Mouse (Mus musculus) heart, embryonic 14.5 days (tissue): ENCODE measurements around the gene Reg3d. TPM values are rescaled to one million over a fixed set of nuclear protein-coding genes. Genes with fewer than 3 reads are reported as not detected.

ENCODE experiments used
- ATAC-seq: fragments of 200-750 bp; cut with Nextera tagmentation; 2 replicates; pipeline ENCODE4 v1.8.0; 2017; ENCODE audit warnings: low read depth, moderate TSS enrichment; ENCODE audit not compliant: insufficient number of reproducible peaks, insufficient read depth, low FRiP score
- H3K27ac ChIP-seq, 2 experiments: fragments of 200-500 bp in 1 of 2; fragments of 300-500 bp in 1 of 2; sonication (generic) in 1 of 2; replicated peaks in 1 of 2; 2 replicates each; pipeline ENCODE4 v1.5.1; 2012 to 2014; ENCODE audit warnings: low read depth in 2 of 2, low read length in 2 of 2, control low read depth in 1 of 2, mild to moderate bottlenecking in 1 of 2, mixed read lengths in 1 of 2; ENCODE audit not compliant: control insufficient read depth in 1 of 2, insufficient read depth in 1 of 2
- H3K27me3 ChIP-seq: fragments of 300-500 bp; sonication (generic); 2 replicates; pipeline ENCODE4 v1.6.1; 2014; ENCODE audit warnings: mild to moderate bottlenecking, low read length, control low read depth; ENCODE audit not compliant: control insufficient read depth, insufficient read depth
- H3K36me3 ChIP-seq: fragments of 300-500 bp; sonication (generic); 2 replicates; pipeline ENCODE4 v1.6.1; 2014; ENCODE audit warnings: mild to moderate bottlenecking, control low read depth, low read length, mixed read lengths; ENCODE audit not compliant: control insufficient read depth, insufficient read depth
- H3K4me1 ChIP-seq, 2 experiments: fragments of 200-500 bp in 1 of 2; fragments of 300-500 bp in 1 of 2; sonication (generic) in 1 of 2; 2 replicates each; pipeline ENCODE4 v1.6.1; 2012 to 2014; ENCODE audit warnings: low read length in 2 of 2, control low read depth in 1 of 2, mixed read lengths in 1 of 2; ENCODE audit not compliant: control insufficient read depth in 2 of 2, insufficient read depth in 2 of 2
- H3K4me2 ChIP-seq: fragments of 300-500 bp; sonication (generic); 2 replicates; pipeline ENCODE4 v1.6.1; 2014; ENCODE audit warnings: mild to moderate bottlenecking, low read length
- H3K4me3 ChIP-seq, 2 experiments: fragments of 200-500 bp in 1 of 2; fragments of 300-500 bp in 1 of 2; sonication (generic) in 1 of 2; 2 replicates each; pipeline ENCODE4 v1.5.1; 2012 to 2014; ENCODE audit warnings: low read length in 2 of 2, mild to moderate bottlenecking in 2 of 2, control low read depth in 1 of 2, low read depth in 1 of 2, moderate library complexity in 1 of 2; ENCODE audit not compliant: control insufficient read depth in 1 of 2, insufficient read depth in 1 of 2
- H3K9ac ChIP-seq: fragments of 300-500 bp; sonication (generic); 2 replicates; pipeline ENCODE4 v1.6.1; 2014; ENCODE audit warnings: mild to moderate bottlenecking, low read length
- H3K9me3 ChIP-seq: fragments of 300-500 bp; sonication (generic); 2 replicates; pipeline ENCODE4 v1.6.1; 2016; ENCODE audit warnings: low read length, control low read depth; ENCODE audit not compliant: control insufficient read depth
- WGBS: fragments of 180-500 bp; shearing (Covaris S2); extraction: QIAGEN DNeasy Blood & Tissue Kit; methylation state at CpG from one replicate; pipeline ENCODE4 v1.1.7; 2014; 5-methylcytosine and 5-hydroxymethylcytosine counted together
- polyA plus RNA-seq: library from polyadenylated mRNA; unstranded; fragments of >200 nt; fragmentation: Nextera tagmentation; extraction: Ambion mirVana; gene quantifications from 2 replicates; pipeline ENCODE4 v1.2.1, GENCODE M21; 2014

Reg3d gene
- polyA plus RNA-seq, 1 experiment from 2014 or later, result not detected

DNA sequence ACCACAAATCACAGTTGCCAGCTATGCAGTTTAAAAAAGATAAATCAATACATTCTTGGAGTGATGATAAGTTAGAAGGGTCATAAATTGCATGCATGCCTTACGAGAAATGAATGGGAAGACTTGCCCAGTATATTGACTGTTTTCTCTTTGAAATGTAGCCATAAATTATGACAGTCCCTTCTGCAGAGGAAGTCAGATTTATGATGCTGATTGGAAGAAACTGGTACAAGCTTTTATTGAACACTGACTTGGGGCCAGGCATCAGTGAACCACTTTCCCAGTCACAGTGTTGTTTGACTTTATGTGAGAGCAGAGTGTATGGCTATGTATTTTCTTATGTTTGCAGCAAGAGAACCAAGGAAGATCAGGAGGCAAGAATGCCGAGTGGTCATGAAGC, 37.0 kb downstream of the Reg3d start:
- H3K4me3 ChIP-seq, result no peak overlapping the region
- WGBS, result 75% methylated on average over 2 of the region's 2 CpGs
- H3K9me3 ChIP-seq, result no peaks in the 10 kb centered on the region
- no peaks in the 10 kb centered on the region for H3K27me3 ChIP-seq
- H3K27ac ChIP-seq, result no peak overlapping the region
- no peak for ATAC-seq
- H3K9ac ChIP-seq, result no peak overlapping the region
- H3K4me1 ChIP-seq, result no peaks in the 10 kb centered on the region
- no peak overlapping the region for H3K4me2 ChIP-seq
- H3K36me3 ChIP-seq, result no peaks in the 10 kb centered on the region

DNA sequence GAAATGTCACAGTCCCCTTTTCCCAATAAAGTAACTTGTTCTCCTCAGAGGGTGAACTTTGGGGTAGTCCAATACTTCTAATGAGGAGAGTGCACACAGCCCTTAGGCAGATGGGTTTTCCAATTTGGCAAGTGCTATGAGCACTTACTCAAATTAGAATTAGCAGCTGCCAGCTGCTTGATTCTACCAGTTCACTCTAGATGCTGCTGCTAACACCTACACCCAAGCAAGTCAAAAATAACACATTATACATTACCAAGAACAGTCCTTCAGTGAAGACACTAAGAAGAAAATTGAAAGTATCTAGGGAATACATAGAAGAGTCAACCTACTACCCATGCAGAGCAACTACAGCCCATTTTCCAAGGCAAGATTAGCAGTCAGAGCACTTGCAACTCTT, 38.4 kb downstream of the Reg3d start:
- H3K4me3 ChIP-seq, result no peak overlapping the region
- no peak for ATAC-seq
- H3K27me3 ChIP-seq, result no peaks in the 10 kb centered on the region
- no peak overlapping the region for H3K9ac ChIP-seq
- H3K4me1 ChIP-seq, result no peaks in the 10 kb centered on the region
- no peak overlapping the region for H3K4me2 ChIP-seq
- H3K36me3 ChIP-seq, result no peaks in the 10 kb centered on the region
- no peak overlapping the region for H3K27ac ChIP-seq
- no peaks in the 10 kb centered on the region for H3K9me3 ChIP-seq

DNA sequence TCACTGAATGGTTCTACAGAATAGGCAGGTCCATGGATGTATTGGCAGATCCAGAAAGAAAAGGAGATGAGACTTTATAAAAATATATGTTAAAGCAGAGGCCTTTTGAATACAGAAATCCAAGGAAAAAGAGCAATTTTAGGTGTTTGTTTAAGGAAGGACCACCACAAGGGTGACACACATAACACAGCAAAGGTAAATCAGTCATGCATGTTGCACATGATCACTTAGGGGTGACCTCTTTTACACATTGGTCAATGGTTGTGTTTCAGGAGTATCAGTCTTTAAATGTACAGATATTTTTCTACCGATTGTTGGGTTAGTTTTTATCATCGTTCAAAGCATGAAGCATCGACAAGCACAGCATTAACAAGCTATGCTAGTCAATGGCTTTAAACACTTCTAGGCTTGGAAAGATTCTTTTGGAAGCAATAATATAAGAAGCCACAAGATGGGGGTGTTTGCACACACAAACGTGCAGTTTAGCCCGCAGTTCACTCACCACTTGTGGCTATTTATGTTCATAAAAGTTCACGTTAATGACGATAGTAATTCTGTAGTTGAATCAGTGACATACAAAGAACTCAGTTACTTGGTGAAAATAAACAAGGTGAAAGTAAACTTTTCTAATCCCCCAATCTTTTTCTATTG, 46.6 kb downstream of the Reg3d start:
- no peak overlapping the region for H3K9ac ChIP-seq
- no peak overlapping the region for H3K4me3 ChIP-seq
- ATAC-seq, result no peak
- H3K36me3 ChIP-seq, result no peaks in the 10 kb centered on the region
- no peaks in the 10 kb centered on the region for H3K4me1 ChIP-seq
- no peak overlapping the region for H3K27ac ChIP-seq
- WGBS, result 24% methylated on average over 7 of the region's 7 CpGs
- H3K9me3 ChIP-seq, result no peaks in the 10 kb centered on the region
- H3K27me3 ChIP-seq, result no peaks in the 10 kb centered on the region
- no peak overlapping the region for H3K4me2 ChIP-seq

DNA sequence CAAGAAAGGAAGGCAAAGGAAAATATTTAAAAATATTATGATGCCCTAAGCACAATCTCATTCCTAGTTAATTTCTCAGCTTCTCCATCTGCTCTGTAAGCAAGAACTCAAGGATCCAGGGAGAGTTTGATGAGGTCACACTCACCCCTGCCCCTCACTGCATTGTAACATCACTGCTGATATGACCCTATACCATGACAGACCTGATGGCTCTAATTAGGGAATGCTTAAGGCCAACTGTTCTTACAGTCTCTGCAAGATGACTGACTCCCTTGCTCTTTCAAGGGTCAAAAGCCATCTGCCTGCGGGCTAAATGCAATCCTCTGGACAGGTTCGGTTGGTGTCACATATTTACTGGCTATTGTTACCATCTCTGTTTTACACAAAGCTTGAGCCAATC, 49.5 kb downstream of the Reg3d start:
- H3K9me3 ChIP-seq, result no peaks in the 10 kb centered on the region
- H3K27ac ChIP-seq, result no peak overlapping the region
- no peak overlapping the region for H3K4me3 ChIP-seq
- WGBS, result 60% methylated on average over 2 of the region's 2 CpGs
- H3K36me3 ChIP-seq, result no peaks in the 10 kb centered on the region
- H3K9ac ChIP-seq, result no peak overlapping the region
- no peaks in the 10 kb centered on the region for H3K4me1 ChIP-seq
- ATAC-seq, result no peak
- no peaks in the 10 kb centered on the region for H3K27me3 ChIP-seq
- no peak overlapping the region for H3K4me2 ChIP-seq

DNA sequence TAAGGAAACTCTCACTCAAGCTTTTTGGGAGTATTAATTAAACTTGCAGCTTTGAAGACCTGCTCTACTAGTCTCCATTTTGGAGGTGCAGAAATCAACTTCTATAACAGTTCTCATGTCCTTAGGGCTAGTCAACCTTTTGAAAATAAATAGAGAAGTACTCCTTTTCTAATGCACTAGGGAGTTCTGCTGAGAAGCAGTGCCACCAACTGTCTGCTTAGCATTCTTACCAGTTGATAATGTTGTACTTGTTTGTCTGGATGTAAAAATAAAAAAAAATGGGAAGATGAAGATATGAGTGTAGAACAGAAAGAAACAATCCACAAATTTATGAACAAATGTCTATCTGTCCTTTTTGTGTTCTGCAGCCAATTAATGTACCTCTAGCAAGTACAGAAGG, 50.9 kb downstream of the Reg3d start:
- no peaks in the 10 kb centered on the region for H3K36me3 ChIP-seq
- H3K4me1 ChIP-seq, result no peaks in the 10 kb centered on the region
- no peak for ATAC-seq
- no peak overlapping the region for H3K4me2 ChIP-seq
- H3K27ac ChIP-seq, result no peak overlapping the region
- no peak overlapping the region for H3K9ac ChIP-seq
- no peaks in the 10 kb centered on the region for H3K9me3 ChIP-seq
- no peaks in the 10 kb centered on the region for H3K27me3 ChIP-seq
- H3K4me3 ChIP-seq, result no peak overlapping the region

Other genes with a start within 250 kb of the Reg3d start
- not detected in 2 replicates for gene Reg3b, start 8.2 kb downstream of the Reg3d start, polyA plus RNA-seq
- gene Reg3a, start 1.8 kb upstream of the Reg3d start, polyA plus RNA-seq, result not detected in 2 replicates
- not detected in 2 replicates for gene Reg2, start 16.8 kb upstream of the Reg3d start, polyA plus RNA-seq
- gene Reg1, start 43.8 kb upstream of the Reg3d start, polyA plus RNA-seq, result not detected in 2 replicates
- gene Reg3g, start 90.0 kb upstream of the Reg3d start, polyA plus RNA-seq, result not detected in 2 replicates